Mouse (Mus musculus) frontal cortex, postnatal 10 days (tissue): ENCODE data around the gene Olfr1160.
"Not testable (repeated sequence)": the region's sequence is repeated elsewhere in the genome, so short reads cannot be mapped to it uniquely, and the experiment has no call there.

Experiments
- DNase-seq, 2 experiments: peaks; one replicate each; pipeline ENCODE4 v3.0.0; 2022; ENCODE audit warnings: low spot score in 2 of 2, mixed read lengths in 1 of 2

Olfr1160 gene

GRCm38 (mm10) chr2:88007515-88008318, at the start of gene Olfr1160:
TSS of gene Olfr1160 (minus strand) at chr2:88008268.
- no peak for DNase-seq

GRCm38 (mm10) chr2:88051029-88051428, 43.0 kb upstream of the Olfr1160 start, which contains the start of gene Olfr1162:
TSS of gene Olfr1162 (minus strand) at chr2:88051129.
- DNase-seq = no peak

DNA sequence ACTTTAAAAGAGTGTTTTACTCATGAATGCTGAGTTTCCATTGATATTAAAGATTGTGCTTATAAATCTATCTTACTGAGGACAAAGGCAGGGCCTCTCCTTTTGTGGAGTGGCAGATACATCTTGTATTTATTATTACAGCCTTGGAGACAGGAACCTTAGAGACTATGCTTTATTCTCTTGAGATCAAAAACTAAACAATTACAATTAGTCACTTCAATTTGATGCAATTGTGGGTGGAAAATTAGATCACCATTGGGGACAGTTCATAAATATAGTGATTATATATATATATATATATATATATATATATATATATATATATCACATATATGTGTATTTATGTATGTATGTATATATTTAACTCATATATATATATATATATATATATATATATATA, 29.5 kb upstream of the Olfr1160 start, which contains the start of gene Olfr73:
Gene Olfr73 (minus strand): TSS at position 101 of the 400 bp plus-strand sequence.
- no peak for DNase-seq

GRCm38 (mm10) chr2:88022474-88022873, 14.4 kb upstream of the Olfr1160 start, which contains the start of gene Olfr1161:
TSS of gene Olfr1161 (plus strand) at chr2:88022774.
- not testable (repeated sequence) for DNase-seq

DNA sequence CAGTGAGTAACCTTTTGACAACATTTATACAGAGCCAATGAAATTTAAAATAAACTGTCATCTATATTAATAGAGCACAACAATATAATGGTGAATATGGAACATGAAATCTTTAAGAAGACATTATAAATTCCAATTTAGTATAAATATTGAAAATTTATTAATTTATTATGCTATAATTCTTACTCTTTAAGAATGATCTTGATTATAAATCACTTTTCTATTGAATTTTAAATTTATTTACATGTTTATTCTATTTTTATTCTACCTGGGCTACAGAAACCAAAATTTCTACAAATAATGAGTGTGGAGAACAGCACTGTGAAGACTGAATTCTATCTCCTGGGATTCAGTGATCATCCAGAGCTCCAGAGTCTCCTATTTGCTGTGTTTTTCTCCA, 18.3 kb downstream of the Olfr1160 start, which contains the start of gene Olfr1158:
Gene Olfr1158 (plus strand): TSS at position 301 of the 400 bp plus-strand sequence.
- no peak for DNase-seq

GRCm38 (mm10) chr2:87974563-87974962, 33.5 kb downstream of the Olfr1160 start, which contains the start of gene Olfr74:
TSS of gene Olfr74 (minus strand) at chr2:87974663.
- DNase-seq = no peak

GRCm38 (mm10) chr2:87968199-87968598, 39.9 kb downstream of the Olfr1160 start, which contains the start of gene Olfr1157:
TSS of gene Olfr1157 (minus strand) at chr2:87968299.
- no peak for DNase-seq

DNA sequence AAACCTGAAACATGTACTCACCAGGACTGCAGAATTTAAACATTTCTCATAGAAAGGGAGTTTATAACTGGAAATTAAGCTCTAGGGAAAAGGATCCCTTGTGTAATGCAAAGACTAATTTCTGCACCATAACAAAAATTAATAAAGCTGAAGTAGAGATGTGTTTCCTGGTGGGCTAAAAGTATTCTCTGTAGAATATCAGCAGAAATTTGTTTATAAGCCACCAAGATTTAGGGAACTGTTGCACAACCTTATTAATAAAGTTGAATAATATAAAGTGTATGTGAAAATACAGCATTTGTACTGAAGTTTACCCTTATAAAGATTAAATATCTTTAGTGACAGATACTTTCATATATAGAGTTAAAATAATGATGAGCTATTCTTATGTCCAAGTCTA, 55.1 kb downstream of the Olfr1160 start, which contains the start of gene Olfr1156:
Gene Olfr1156 (minus strand): TSS at position 101 of the 400 bp plus-strand sequence.
- DNase-seq = no peak
